Mouse (Mus musculus) CD4-positive naive resting alpha-beta T cell, adult 57 days (primary cell): ENCODE results near the gene Gm3880. TPM values are rescaled to one million over a fixed set of nuclear protein-coding genes. Genes with fewer than 3 reads are reported as not detected.

Experiments used
- total RNA-seq: library from RNA; stranded (reverse); gene quantifications from one replicate; pipeline ENCODE4 v1.2.4, GENCODE M21; 2023

The Gm3880 gene
- not detected for total RNA-seq

DNA sequence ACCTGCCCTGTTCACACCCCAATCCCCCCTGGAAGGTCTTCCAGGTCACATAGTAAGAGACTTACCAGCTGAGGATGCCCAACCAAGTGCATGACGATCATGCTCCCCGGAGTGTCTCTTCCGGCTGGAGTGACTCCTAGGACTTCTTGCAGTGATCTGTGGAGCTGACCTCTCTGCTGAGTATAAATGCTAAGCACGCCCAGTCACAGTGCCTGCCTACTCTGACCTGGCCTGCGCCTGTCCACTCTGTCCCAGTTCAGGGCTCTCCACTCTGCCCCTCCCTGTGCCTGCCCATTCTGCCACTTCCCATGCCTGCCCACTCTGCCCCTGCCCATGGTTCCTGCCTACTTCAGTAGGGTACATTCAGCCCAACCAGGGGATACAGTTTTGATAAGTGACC is at the start of gene Gm3880:
Gm3880 (minus strand) TSS at position 101 of the 400 bp plus-strand sequence.

DNA sequence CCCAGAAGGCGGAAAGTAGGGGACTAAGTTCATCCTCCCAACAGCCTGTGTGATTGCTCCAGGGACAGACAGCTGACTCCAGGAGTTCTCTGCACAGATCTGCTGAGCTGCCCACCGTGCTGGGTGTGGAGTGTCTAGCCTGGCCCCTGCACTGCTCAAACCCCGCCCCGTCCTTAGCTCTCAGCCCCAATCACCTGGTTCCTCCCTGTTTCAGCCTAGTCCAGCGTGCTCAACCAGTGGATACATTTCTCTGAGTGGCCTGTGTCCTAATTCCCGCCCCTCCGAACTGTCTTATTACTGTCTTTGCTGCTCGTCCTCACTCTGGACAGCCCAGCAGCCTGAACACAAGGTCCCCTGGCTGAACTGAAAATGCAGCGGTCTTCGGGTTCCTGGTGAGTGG is 20.8 kb upstream of the Gm3880 start, which contains the start of the genes Gm9112 and Dmrtc1b:
Gm9112 (minus strand) TSS at position 101 of the 400 bp plus-strand sequence.
Dmrtc1b (plus strand) TSS at position 331 of the 400 bp plus-strand sequence.

DNA sequence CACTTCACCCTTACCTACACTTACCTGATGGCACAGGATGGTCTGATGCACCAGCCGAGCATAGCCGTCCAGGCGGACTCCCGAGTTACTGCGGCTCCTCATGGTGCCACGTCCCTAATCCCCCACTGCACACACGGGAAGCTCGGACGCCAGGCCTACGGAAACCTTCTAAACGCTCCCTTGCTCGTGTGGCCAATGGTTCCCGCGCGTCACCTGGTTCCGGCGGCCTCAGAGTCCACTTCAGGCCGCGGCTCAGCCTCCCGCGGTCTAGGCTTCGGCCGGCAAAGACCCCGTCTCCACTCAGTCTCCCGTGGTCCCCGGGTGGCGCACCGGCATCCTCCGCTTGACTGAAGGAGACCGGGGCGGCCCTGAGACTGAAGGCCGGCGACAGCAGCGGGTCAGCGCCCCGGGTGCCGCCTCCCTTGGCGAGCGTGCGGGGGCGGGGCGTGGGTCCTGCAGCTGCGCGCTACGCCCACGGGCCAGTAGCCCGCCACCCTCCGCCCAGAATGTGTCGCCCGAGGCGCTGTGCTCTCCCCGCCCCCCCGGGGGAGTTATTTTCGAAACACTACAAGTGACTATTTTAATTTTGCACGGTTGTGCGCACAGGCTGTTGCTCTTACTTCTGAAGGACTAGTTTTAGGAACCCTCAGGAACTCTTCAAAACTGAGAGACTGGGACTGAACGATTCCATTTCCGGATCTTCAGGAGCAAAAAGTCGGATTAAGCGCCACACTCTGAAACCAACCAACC is 42.8 kb downstream of the Gm3880 start, which contains the start of gene Phka1:
Phka1 (minus strand) TSS at position 424 of the 750 bp plus-strand sequence.

Other genes with a start within 250 kb of the Gm3880 start
- 19.1 TPM for gene Hdac8, start 181.6 kb downstream of the Gm3880 start, total RNA-seq
- gene Phka1, start 42.7 kb downstream of the Gm3880 start, total RNA-seq: 0.27 TPM
- gene Gm9112, start 20.7 kb upstream of the Gm3880 start, total RNA-seq: not detected
- not detected for gene Dmrtc1b, start 20.9 kb upstream of the Gm3880 start, total RNA-seq
- gene Dmrtc1c1, start 116.0 kb upstream of the Gm3880 start, total RNA-seq: not detected
- gene Dmrtc1c2, start 167.6 kb upstream of the Gm3880 start, total RNA-seq: not detected
- gene 1700031F05Rik, start 181.0 kb upstream of the Gm3880 start, total RNA-seq: not detected
- not detected for gene Dmrtc1a, start 221.7 kb upstream of the Gm3880 start, total RNA-seq
- gene 1700011M02Rik, start 221.9 kb upstream of the Gm3880 start, total RNA-seq: not detected
- gene 1700018G05Rik, start 241.4 kb upstream of the Gm3880 start, total RNA-seq: not detected